Mouse (Mus musculus): Measurements from ENCODE around the gene Ssh2.

DNA sequence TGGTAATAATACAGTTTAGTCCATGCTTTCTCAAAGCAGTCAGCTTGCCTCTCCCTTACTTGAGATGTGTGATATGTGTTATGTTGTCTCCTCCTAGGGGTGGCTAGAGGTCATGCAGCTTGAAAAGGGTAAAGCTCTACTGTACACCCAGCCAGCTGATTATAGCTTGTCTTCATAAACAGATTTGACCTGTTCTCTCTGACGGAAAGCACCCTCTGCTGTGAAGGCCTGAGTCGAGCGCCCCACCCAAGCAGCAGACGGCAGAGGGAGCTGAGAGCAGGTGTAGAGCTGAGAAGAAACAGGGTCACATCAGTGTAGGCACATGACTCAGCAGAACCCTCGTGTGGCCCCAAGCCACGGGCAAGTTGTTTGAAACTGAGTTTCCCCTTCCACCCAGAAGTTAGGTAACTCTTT is 230.5 kb downstream of the Ssh2 start:
- no peak for TF ChIP-seq GATA1 (IDR thresholded peaks at IDR 0.05; ENCODE audit: low read length)
- no peak for TF ChIP-seq TAL1 (IDR thresholded peaks at IDR 0.05; ENCODE audit: low read length)
